Mouse (Mus musculus) WW6 (cell line): ENCODE measurements around the gene Prrc2a.

Source experiments
- DNase-seq: peaks from one replicate; pipeline ENCODE4 v3.0.0-alpha.2; 2013; ENCODE audit warnings: low read depth, low spot score

Gene Prrc2a

DNA sequence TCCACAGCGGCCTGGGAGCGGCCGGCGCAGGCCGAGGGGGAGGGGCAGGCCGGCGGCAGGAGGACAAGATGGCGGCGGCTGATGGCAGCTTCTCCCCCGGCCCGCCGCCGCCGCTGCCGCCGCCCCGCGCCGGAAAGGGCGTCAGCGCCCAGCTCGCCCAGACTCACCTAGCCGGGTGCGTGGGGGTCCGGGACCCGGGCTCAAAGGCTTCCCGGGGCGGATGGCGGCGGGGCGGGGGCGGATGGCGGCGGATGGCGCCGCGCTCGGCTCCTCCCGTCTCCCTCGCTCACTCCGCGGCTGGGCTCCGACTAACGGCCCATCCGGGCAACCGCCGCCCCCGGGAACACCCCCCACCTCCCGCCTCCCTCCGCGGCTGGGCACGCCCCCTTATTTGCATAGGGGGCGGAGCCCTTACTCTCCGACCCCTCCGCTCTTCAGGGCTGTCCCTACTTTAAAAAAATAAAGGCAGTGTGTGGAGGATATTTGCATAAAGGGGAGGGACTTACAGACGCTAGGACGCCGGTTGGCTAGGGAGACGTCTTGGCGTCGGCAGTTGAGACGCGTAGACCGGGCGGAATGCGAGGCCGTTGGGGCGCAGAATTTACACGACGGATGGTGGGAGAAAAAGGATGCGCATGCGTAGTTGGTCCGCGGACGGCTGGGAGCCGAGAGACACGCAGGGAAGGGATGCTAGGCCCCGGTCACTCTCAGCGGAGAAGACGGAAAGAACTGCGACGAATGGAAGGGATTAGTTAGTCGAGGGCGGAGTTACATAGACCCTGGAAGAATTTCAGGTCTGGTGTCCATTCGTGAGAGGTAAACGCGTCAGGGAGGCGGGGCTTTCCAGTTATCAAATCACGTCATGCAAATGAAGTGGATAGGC is at the start of gene Prrc2a:
Gene Prrc2a, minus strand, starts transcription at position 330 of the 883 bp plus-strand sequence.
- DNase-seq, result peak; percentile 96

DNA sequence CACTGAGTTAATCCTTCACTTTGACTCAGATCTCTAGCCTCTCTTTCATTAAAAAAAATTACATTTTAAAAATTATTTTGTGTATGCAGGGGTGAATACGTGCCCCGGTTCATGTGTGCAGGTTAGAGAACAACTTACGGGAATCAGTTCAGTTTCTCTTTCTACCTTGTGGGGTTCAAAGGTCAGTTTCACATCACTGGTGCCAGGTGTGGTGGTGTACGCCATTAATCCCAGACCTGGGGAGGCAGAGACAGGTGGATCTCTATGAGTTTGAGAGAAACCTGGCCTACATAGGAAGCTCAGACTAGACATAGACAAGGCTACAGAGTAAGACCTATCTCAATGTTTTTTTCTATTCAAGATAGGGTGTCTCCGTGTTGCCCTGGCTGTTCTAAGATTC is 48.4 kb upstream of the Prrc2a start:
- DNase-seq, result no peak

- DNase-seq, result no peak
Observed at GRCm38 (mm10) chr17:35210593-35210992, 45.9 kb upstream of the Prrc2a start.

DNA sequence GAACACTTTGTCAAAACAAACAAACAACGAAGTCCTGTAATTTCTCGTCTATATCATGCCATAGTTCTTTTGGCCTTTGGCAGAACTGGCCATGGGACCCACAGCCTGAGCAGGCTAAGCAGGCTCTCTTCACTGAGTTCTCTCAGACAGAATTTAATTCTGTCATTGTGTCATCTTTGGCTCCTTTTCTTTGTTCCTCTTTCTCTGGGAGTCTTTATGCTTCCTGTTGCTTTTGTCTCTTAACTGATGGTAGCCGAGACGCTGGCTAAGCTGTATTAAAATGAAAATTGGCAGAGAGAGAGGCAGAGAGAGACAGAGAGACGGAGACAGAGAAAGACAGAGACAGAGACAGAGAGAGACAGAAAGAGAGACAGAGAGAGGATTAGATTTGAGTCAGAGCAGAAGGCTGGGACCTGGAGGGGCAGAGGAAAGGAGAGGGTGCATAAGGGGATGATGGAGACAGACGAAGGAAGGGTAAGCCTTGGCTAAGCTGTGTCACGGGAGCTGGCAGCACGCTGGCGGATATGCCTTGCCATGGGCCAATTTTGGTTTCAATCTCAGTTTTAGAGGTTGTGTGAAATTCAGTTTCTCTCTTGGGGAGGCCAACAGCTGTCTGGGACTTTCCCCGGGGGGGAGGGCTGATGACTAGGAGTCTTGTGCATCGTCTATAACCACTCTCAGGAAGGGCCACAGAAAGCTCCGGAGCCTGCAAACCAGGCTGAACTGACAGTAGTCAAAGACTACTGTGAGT is 45.3 kb upstream of the Prrc2a start:
- DNase-seq, result no peak

DNA sequence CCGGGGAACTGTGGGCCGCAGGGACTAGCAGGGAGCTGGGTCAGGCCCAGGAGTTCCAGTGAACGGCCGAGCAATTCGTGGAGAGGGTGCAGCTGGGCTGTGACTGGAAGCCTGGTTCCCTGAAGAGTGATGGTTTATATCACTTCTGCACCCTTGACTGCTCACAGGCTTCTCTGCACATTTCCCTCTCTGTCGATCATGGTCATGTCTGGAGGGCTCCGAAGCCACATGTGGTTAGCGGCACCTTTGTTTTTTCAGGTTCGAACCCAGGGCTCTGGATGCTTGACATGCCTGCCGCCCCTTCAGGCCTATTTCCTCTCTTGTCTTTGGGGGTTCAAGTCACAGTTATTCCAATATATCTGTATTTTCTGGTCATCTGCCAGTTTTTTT is 40.7 kb upstream of the Prrc2a start:
- DNase-seq, result no peak

- no peak for DNase-seq
Observed at GRCm38 (mm10) chr17:35204494-35205379, 40.0 kb upstream of the Prrc2a start, which contains the start of gene Lta. Lta (minus strand) TSS chr17:35205351.

DNA sequence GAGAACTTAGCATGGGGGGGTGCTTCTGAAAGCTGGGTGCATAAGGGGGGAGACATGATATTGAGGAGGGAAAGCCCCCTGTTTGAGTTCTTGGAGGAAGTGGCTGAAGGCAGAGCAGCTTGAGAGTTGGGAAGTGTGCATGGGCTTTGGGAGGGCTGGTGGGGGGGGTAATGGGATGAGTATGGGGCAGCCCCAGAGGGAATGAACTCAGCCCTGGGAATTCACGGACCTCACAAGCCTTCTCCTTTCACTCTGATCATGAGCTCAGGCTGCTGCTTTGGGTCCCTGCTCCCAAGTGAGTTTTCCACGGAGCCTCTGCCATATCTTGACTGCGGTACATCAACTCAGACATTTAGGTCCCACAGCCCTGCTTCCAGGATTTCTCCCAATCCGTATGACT is 37.7 kb upstream of the Prrc2a start:
- DNase-seq, result no peak

DNA sequence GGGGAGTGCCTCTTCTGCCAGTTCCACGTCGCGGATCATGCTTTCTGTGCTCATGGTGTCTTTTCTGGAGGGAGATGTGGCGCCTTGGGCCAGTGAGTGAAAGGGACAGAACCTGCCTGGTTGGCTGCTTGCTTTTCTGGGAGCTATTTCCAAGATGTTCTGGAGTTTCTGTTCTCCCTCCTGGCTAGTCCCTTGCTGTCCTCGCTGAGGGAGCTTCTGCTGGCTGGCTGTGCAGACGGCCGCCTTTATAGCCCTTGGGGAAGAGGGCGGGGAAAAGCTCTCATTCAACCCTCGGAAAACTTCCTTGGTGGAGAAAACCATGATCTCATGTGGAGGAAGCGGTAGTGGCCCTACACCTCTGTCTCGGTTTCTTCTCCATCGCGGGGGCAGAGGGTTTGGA is 37.1 kb upstream of the Prrc2a start, which contains the start of gene Tnf:
Gene Tnf, minus strand, starts transcription at position 221 of the 400 bp plus-strand sequence.
- DNase-seq, result no peak

- DNase-seq, result no peak
Observed at GRCm38 (mm10) chr17:35201128-35201527, 36.4 kb upstream of the Prrc2a start.

GRCm38 (mm10) chr17:35200398-35200797 is 35.7 kb upstream of the Prrc2a start:
- DNase-seq, result no peak

GRCm38 (mm10) chr17:35198946-35199345 is 34.2 kb upstream of the Prrc2a start:
- no peak for DNase-seq

- no peak for DNase-seq
Observed at GRCm38 (mm10) chr17:35198029-35198428, 33.3 kb upstream of the Prrc2a start.

DNA sequence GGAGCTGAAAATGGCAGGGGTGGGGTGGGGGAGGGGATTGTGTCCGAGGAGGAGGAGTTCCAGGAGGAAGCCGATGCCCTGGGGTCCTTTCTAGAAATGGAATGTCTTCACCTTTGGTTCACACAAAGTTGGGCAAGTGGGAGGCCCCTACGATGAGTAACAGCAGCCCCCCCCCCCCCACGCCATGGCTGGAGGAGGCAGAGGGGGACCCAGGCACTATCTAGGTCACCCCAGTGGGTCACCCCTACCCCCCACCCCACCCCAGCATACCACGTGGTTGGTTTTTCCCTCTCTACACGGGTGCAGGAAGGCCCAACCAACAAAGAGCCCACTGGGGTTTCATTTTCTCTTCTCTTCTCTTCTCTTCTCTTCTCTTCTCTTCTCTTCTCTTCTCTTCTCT is 32.4 kb upstream of the Prrc2a start:
- no peak for DNase-seq

DNA sequence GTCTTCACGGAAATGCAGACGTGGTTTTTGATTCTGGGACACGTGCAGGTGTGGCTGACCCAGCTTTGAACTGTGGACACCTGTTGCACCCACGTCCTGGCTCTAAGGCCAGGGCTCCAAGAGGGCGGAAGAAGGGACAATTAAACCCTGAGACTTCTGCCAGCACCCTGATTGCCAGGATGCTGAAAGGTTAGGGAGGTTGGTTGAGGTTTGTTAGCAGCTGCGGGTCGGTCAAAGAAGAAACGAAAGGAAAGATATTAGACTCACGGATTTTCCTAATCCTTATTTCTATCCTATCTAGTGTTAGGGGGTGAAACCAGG is 31.6 kb upstream of the Prrc2a start:
- DNase-seq, result no peak

DNA sequence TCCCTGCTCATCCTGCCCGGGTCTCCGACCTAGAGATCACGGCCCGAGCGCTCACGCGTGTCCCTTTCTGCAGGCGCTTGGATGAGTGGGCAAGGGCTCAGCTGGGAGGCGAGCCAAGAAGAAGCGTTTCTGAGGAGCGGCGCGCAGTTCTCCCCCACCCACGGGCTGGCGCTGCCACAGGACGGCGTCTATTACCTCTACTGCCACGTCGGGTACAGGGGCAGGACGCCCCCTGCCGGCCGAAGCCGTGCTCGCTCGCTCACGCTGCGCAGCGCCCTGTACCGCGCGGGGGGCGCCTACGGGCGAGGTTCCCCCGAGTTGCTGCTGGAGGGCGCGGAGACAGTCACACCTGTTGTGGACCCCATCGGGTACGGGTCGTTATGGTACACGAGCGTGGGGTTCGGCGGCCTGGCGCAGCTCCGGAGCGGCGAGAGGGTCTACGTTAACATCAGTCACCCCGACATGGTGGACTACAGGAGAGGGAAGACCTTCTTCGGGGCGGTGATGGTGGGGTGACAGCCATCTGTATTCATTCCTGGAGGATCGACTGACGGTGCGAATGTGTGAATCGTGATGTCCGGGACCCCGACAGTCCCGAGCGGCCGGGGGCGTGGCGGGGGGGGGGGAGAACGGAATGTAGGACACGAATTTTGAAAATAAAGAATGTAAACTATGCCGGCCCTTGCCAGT is 31.1 kb upstream of the Prrc2a start:
- no peak for DNase-seq

- DNase-seq, result no peak
Observed at GRCm38 (mm10) chr17:35194844-35195630, 30.3 kb upstream of the Prrc2a start.

DNA sequence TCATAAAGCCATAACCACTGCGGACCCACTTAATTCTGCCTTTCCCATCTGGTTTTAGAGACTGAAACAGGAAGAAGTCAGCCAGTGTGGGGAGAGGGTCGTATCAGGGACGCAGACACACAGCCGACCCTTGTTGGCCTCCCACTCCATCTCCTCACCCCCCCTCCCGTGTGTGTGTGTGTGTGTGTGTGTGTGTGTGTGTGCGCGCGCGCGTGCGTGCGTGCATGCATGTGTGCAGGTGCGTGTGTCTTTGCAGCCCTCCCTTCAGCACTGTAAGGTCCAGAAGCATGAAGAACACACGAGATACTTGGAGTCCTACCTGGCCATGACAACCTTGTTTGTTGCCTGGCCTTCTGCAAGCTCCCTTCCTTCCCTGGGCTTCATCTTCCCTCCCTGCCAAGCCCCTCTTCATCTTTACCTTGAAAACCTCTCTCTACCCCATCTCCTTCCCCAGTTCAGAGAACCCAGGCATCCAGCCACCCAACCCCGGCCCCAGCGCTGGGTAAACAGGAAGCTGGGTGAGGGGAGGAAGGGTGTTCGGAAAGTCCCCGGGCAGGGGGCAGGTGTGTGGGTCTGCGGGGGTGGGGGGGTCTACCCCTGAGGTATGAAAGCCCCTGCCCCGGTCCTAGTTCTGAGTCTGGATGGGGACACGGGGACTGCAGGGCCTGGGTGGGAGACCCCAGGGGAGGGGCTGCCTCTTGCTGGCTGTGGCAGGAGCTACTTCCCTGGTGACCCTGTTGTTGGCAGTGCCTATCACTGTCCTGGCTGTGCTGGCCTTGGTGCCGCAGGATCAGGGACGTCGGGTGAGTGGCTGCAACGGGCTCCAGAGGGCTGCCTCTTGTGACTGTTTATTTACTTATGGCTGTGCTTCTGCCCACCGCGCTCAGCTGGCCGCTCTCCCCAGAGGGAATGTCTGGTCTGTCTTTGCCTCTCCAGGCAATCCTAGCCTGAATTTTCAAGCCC is 29.5 kb upstream of the Prrc2a start, which contains the start of gene Ltb:
Gene Ltb, plus strand, starts transcription at position 559 of the 963 bp plus-strand sequence.
- DNase-seq, result no peak

- no peak for DNase-seq
Observed at GRCm38 (mm10) chr17:35192924-35193323, 28.2 kb upstream of the Prrc2a start.

DNA sequence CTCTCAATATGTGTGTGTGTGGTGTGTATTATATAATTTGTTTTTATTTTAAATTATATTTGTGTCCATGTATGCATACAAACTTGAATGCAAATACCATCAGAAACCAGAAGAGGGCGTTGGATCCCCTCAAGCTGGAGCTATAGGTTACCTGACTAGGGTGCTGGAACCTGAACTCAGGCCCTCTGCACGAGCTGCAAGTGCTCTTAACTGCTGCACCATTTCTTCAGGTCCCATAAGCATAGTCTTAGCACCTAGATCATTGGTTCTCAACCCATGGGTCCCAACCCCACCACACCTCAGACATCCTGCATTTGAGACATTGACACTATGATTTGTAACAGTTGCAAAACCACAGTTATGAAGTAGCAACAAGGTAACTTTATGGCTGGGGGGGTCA is 27.0 kb upstream of the Prrc2a start:
- DNase-seq, result no peak
